Mouse (Mus musculus): ENCODE measurements around the gene Inmt.

Inmt gene

DNA sequence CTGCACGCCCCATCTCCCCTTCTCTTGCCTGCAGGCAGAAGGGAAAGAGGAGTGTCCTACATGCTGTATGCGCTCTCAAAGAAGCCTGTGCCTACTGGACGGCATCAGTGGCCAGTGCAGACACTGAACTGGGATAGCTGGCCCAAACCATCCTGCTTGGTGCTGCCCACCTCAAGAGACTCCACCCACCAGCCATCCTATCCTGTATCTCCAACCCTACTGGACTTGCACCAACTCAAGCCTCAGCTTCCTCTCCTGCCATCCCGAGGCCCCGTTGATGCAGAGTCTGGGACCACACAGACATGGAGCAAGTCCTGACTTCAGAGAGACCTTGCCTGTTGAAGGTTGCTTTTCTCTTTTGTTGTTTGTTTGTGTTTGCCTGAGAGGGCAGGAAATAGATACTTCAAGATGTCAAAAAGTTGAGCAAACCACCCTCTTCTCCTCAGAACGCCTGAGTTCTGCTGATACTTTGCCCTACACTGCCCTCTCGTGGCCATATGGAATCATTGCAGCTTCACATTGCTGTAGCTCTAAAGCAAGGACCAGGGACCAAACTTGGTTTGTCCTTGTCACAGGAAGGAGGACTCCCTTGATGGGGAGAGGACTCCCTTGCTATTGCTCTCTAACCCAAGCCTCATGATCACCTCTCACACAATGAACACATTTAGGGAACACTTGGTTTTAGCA lies 7.9 kb downstream of the Inmt start:
- DNase-seq: peak; percentile 75

DNA sequence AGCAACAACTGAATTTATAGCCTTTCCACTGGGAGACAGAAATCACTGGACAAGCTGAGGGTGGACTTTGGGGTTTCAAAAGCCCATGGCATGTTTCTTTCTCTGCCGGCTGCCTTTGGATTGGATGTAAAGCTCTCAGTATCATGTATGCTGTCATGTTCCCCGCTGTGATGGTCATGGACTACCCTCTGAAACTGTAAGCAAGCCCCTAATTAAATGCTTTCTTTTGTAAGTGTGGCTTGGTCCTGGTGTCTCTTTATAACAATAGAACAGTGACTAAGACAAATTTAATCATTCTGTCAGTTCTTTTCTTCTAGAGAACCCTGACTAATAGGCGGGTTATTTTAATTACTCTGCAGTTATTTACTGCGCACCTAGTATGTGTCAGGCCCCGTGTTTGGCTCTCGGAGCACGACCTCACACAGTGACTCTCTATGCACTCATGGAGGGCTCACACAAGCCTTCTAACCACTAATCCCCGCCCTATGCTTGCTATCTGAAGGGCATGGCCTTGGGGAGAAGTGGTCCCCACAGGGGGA lies 11.7 kb downstream of the Inmt start:
- DNase-seq: no peak

DNA sequence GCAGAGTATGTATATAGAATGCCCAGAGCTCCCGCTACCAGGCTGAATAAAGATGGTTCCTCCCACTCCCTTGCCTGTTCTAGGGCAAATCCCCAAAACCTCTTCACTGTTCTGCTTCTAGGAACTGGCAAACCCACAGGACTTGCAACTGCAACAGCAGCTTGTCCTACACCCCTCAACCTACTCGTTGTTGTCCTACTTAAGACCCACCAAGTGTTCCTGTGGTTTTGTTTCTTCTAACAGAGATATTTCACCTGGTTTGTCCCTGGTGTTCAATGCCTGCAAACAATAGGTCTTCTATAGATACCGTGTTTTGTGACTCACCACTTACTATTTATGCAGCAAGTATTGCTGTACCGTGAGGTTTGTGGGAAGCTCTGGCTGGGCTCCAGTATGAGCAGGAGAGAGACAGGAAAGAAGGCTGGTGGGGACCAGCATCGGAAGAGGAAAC lies 13.5 kb downstream of the Inmt start:
- DNase-seq: no peak

DNA sequence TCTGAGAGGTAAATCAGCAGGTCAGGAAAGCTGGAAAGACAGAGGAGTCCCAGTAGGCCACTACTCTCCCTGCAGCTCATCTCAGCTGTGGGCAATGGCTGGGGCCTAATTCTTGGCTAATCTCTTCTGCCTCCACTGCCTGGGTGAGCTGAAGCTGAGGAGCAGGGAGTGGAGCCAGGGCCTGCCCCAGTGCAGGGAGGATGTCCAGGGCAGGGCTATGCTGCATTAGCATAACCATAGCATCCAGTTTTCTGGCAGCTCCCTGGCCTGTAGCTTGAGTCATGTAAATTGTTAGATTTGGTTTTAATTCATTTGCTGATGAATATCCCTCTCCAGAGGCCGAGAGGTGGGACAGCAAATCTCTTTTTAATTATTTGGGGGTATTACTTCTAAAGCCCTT lies 15.6 kb downstream of the Inmt start:
- no peak for DNase-seq

DNA sequence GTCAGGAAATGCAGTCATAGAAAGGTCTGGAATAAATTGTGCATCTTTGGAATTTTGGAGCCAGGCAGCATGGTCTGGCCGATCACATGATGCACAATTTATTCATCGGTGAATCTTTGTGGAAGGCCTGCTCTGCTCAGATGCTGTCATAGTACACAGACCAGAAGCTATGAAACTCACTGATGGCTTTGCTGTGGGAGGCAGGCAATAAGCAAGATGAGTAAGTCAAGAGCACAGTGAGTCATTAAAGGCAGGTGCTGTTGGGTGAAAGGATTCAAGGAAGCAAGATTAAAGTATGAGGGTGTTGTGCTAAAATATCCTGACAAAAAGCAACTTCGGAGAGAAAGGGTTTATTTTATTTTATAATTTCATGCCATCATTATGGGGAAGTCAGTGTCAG lies 22.6 kb downstream of the Inmt start:
- DNase-seq: no peak

DNA sequence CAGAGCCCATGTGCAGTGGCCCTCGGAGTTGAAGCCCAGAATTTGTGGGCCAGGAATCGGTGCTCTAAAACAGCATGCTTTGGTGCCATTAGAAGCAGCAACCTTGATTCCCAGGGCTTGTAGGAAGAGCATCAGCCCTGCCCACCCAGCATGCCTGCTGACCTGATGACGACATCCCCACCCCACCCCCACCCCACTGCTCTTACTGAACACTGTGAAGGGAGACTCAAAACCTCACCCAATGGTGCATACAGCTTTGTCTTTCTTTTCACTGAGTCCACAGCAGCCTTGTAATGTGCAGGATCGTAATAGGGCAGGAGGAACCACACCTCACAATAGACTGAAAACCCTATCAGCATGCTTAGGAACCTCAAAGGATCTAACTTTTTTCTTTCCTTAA lies 28.7 kb downstream of the Inmt start:
- no peak for DNase-seq

DNA sequence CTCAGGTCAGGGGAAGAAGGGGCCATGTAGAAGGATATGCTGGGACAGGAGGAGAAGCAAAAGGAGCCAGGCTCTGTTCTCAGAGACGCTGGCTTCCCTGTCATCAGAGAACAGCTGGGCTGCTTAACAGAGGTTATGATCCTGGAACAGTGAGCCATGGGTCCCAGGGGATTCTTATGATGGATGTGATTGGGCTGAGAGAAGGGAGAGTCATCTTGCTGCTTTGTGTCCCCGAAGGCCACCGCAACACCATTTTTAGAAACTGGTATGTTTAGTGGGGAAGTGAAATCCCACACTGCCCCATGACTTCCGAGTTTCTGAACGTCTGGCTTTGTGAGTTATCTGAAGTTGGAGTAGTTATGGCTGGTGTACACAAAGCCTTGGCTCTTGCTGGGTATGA lies 29.6 kb downstream of the Inmt start:
- DNase-seq: no peak

DNA sequence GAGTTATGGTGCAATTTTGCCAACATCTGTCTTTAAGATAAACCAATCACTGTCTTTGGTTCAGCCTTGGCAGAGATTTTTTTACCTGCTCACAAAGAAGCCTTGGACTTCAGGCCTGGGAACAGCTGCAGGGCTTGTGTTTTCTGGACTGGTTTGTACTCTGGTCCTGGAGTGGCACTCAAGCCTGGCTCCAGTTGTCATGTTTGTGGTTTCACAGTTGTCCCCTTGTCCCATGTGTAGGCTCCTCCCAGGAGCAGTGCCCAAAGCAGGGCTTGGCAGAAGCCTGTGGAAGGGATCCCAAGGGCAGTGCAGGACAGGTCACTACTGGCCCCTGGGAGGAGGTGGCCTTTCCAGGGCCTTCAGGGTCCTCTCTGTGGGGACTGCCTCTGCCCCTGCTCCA lies 36.5 kb downstream of the Inmt start:
- no peak for DNase-seq

DNA sequence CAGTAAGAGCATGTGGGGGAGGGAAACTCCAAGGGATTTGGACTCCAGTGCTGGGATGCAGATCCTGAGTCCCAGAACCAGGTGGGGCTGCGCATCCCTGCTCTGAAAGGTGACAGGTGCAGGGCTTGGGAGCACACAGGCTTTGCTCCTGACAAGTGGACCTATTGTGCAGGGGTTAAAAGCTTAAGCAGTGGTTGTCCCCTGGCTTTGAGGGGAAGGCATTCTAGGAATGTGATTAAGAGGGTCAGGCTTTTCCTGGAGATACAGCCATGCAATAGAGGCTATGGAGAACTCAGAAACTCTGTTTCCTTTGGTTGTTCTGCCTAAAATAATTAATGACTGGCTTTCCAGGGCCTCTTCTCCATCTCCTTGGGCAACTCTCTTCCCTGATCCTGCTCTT lies 41.4 kb downstream of the Inmt start:
- no peak for DNase-seq

DNA sequence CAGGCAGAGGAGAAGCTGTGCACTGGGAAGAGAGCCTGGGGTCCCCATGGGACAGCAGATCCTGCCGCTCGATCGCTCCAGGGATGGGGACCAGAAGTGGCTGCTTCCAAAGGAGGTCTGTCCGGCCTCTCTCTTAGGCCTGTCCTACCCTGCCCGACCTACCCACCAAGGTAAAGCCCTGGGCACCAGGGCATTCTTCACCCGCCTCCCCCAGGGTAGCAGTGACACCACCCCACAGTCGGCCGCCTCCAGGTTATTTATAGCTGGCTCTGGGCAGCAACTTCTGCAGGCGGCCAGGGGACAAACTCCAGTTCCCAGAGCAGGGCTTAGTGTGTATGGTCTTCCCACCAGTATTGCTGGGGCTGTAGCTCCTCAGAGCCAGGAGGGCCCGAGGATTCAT lies 42.0 kb downstream of the Inmt start, which contains the start of gene Crhr2:
Crhr2 (minus strand) TSS at position 223 of the 400 bp plus-strand sequence.
- no peak for DNase-seq

DNA sequence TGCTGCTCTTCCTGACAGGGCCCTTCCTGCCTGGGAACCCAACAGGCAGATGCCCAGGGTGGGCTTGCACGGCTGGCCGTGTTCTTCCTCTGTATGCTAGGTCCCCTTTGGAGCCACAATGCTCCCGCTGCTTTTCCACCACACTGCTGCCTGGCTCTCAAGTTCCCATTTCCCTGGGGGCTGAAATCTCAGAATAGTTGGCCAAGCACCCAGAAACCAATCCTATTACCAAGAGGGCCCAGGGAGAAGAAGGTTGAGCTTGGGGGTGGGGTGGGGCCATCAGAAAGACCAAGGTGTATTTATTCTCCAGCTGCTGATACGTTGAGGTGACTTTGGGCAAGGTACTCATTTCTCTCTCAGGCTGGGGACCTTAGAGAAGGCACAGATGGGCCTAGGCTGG lies 43.5 kb downstream of the Inmt start:
- DNase-seq: no peak

DNA sequence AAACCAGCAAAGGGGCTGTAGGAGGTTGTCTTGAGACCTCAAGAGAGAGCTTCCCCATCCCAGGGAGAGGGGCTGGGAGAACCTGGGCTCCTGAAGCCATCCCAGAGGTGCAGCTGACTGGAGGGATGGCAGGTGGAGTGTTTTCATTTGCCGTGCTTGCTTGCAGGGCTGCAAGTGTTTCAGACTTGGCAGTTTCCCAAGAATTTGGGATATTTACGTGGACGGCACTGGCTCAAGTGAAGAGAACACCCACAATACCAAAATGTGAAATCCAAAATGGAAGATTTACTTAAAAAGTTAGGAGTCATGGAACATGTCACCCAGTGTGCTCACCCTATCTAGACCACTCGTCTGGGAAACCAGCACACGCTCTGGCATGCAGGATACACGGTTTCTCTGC lies 44.2 kb downstream of the Inmt start:
- no peak for DNase-seq

DNA sequence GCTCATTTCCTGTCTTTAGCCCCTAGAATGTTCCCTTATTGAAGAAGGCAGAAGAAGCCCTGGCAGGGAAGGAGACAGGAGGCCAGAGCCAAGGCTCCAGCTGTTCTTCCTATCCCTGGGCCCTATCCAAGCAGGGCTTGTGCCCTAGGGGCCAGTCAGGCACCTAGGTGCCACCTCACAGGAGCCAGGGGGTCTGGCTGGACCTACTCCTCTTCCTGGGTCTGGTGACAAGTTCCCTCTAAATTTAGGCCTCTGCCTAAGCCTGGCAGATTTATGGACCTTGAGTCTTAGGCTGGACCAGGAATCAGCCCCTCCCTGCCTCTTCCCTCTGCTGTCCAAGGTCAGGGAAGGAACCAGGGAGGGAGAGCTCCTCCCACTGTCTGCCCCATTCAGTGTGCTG lies 46.5 kb downstream of the Inmt start:
- DNase-seq: no peak

DNA sequence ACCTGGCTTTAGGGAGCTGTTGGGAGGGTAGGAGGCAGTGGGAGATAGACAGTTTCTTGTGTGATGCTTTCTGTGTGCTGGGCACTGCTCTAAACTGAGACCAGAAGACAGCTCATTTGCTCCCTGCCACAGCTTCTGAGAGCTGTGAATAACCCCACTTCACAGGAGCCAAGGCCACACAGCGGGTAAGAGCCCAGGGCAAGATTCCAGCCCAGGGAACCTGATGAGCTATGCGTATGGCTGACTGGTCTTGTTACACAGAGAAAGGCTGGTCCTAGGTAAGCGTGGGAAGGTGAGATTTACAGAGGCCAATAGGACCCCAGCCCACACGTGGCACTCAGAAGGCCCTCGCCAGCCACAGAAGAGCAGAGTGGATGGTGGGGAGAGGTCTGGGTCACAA lies 48.3 kb downstream of the Inmt start:
- DNase-seq: no peak

DNA sequence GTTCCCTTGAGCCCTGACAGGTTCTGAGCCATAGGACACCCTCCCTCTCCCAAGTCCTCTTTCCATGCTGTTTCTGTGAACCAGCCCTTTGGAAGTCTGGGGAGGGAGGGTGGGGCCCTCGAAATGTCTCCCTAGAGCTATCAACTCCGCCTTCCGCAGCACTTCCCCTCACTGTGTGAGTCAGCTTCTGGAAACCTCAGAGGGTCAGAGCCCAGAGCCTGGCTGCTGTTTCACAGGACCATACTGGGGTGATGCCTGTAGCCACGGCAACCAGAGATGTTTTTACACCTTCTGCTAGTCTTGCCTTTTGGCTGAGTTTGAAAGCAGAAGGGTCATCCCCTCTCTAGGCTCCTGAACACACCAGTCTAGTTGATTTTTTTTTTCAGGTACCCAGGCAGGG lies 51.8 kb downstream of the Inmt start:
- DNase-seq: no peak

Measured in thymus, postnatal 14 days (tissue).